Mouse (Mus musculus) frontal cortex, postnatal 36 days (tissue): Measurements from ENCODE around the gene Zfp764.
"Not testable (repeated sequence)": the region's sequence is repeated elsewhere in the genome, so short reads cannot be mapped to it uniquely, and the experiment has no call there.

Experiments
- DNase-seq, 2 experiments: peaks; one replicate each; pipeline ENCODE4 v3.0.0; 2022; ENCODE audit warnings: low spot score in 2 of 2

The Zfp764 gene

DNA sequence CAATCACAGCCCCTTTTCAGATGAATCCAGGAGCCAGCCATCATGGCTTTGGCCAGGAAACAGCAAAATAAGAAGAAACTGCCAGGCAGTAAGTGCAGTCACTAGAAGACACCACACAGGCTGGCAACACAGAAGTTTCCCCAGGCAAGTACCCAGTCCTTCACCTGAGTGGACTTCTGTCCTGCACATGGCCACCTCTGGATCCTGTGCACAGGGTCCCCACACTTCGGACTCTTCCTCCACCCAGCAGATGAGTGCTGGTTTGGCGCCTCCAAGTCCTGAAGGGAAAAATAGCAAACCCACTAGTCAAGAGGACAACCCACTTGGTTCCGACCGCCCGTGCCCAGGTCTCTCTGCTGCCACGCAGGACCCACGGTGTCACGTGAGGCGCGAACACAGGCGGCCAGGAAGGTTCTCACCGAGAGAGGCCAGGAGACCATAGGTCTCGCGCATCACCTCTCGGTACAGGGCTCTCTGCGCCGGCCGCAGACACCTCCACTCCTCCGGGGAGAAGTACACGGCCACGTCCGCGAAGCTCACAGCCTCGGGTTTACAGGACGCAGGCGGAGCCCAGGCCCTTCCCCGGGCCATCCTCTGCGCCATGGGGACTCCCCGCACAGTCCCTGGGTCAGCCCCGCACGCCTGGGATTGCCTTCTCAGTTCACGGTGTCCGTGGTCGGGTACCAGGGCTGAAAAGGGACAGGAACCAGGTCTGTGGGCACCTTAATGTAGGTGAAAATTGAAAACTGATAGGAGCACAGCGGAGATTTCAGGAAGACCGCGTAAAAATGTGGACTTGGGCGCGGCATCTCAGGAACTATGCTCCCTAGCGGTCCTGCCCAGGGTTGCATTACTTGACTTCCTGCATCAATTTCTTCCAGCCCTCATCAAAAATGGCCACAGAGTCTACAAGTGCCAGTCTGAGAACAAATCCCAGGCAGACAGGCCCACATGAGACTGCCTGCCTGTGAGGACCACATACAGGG, at the start of gene Zfp764:
Gene Zfp764, minus strand, starts transcription at position 821 of the 986 bp plus-strand sequence.
- DNase-seq: peak; percentile 70 to 89

DNA sequence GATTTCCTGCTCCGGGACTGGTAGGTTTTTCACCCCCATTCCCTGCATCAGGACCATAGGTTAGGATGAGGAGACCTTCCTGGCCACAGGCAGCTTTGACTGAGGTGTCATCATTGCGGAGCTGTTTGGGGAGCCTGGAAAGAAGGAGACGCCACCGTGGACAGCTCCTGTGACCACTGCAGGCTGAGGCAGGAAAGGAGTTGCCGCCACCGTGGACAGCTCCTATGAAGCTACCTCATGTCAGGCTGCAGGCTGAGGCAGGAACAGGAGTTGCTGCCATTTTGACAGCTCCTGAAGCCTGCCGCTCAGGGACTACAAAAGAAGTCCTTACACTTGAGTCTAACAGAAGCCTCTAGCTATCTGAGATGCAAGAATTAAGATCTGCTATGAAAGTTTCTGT, 48.3 kb upstream of the Zfp764 start:
- no peak for DNase-seq

DNA sequence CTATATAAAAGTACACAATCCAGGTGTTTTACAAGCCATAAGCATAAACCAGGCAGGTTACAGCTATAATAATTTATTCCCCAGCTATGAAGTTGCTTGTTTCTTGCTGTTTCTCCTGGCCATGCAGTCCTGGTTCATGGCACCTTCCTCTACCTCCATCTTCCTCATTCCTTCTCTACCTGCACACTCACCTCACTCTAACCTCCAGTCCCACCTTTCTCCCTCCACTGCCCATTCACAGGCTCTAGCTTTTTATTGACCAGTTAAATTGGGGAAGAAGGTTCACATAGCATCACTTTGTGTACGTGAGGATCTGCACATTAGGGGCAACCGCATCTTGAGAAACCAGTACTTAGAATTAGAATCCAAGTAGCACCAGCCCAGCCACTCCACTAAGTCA, 46.4 kb upstream of the Zfp764 start:
- DNase-seq: no peak

DNA sequence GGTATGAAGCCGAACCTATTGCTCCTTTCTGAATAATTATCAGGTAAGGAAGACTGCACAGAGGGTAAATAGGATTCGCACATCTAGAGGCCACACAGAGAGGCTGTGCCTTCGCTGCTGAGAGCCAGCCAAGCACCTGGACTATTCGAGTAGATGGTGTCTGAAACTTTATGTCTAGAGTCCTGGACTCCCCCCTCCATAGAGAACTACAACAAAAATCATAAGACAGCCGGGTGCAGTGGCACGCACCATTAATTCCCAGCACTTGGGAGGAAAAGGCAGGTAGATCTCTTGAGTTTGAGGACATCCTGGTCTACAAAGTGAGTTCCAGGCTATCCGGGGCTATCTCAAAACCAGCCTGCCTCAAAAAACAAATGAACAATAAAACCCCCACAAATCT, 43.3 kb upstream of the Zfp764 start:
- DNase-seq: no peak

DNA sequence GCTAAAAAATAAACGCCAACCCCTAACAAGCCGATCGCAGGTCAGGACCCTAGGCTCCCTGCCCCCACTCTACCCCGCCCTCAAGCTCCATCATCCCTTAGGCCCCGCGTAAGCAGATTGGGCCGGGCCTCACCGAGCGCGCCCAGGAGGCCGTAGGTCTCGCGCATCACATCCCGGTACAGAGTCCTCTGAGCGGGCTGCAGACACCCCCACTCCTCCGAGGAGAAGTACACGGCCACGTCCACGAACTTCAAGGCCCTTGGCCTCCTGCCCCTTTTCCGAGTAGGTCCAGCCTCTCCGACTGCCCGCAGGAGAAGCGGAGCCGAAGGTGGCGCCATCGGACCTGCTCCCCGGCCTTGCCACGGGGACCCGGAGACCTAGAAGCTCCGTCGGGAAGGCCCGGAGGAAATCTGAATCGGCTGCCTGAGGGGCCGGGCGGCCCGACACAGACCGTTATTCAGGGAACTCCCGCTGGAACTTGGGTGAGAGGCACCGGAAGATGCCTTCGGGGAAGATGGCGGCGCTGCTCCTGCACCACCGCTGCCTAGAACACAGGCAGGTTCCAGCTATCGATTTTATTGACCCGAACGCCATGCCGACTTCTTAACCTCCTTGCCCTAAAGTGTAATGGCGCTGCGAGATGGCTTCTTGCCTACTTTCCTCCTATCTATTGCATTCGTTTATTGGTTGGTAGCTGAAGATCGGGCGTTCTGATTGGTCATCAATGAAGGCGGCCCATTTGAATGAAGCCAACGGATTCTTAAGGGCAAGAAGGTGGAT, 42.1 kb upstream of the Zfp764 start, which contains the start of gene Zfp689:
Gene Zfp689, minus strand, starts transcription at position 638 of the 780 bp plus-strand sequence.
- DNase-seq: peak; percentile 95 to 98

DNA sequence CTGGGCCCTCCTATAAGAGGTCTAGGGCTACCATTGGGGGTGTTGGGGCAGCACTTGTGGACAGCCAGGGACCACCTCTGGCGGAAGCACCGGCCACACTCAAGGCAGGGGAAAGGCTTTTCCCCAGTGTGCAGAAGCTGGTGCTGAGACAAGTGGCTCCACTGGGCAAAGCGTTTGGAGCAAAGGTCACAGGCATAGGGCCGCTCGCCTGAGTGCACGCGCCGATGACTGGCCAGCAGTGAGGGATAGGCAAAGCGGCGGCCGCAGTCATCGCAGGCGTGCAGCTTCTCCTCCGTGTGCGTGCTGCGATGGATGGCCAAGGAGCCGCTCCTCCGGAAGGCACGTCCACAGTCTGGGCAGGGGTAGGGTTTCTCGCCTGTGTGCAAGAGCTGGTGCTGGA, 37.4 kb upstream of the Zfp764 start:
- no peak for DNase-seq

DNA sequence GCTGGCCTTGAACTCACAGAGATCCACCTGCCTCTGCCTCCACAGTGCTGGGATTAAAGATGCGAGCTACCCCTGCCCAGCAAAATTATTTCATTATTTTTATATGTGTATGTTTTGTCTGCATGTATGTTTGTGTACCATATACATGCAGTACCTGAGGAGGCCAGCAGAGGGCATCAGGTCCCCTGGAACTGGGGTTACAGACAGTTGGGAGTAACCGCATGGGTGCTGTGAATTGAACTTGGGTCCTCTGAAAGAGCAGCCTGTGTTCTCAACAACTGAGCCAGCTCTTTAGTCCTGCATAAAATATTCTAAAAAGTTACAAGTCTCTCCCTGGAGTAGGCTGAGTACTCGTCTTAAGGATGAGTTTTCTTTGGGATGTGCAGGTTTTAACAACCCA, 31.1 kb upstream of the Zfp764 start:
- DNase-seq: no peak

DNA sequence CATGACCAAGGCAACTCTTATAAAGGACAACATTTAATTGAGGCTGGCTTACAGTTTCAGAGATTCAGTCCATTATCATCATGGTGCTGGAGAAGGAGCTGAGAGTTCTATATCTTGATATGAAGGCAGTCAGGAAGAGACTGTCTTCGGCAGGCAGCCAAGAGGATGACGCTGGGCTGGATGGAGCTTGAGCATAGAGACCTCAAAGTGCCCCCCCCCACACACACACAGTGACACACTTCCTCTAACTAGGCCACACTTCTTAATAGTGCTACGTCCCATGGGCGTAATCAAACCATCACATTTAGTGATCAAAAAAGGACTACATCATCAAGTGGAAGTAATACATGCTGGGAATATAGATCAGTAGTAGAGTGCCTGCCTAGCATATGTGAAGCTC, 28.6 kb upstream of the Zfp764 start:
- DNase-seq: no peak

DNA sequence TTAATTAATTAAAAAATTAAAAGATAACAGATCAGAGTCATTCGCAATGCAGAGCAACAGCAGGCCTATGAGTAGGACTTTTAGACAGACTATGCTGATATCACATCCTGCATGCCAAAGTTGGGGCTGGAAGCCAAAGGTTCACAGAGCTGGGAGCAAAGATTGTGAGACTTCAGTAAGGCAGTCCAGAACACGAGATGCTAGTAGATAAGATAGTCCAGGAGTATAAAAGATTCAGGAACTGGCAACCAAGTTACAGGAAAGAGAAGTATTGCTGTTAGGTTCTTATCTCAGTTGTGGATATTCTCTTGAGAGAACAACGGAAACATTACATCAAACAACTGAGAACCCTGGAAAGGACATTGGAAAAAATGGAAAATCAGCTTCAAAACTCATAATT, 19.7 kb upstream of the Zfp764 start:
- no peak for DNase-seq

DNA sequence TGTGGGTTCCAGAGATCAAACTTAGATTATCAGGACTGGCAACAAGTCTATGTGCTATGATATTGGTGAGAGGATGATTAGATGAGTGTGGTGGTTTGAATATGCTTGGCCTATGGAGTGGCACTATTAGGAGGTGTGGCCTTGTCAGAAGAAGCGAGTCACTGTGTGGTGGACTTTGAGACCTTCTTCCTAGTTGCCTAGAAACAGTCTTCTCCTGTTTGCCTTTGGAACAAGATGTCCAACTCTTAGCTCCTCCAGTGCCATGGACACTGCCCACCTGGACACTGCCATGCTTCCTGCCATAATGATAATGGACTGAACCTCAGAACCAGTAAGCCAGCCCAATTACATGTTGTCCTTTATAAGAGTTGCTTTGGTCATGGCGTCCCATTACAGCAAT, 19.3 kb upstream of the Zfp764 start:
- DNase-seq: no peak

DNA sequence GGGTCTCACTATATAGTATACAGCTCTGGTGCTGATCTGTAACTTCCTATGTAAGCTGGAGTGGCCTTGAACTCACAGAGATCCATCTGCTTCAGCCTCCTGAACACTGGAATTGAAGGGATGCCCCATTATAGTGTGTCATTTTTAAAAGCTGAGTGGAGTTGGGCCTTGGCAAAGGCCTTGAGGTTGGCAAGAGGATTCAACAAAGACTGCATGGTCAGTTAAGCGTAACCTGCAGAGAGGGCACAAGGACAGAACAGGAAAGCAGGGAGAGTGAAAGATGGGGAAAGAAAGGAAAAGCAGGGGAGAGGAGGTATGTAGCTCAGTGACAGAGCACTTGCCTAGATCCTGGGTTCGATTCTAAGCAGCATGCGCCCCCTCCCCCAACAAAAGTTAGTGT, 18.7 kb upstream of the Zfp764 start:
- no peak for DNase-seq

DNA sequence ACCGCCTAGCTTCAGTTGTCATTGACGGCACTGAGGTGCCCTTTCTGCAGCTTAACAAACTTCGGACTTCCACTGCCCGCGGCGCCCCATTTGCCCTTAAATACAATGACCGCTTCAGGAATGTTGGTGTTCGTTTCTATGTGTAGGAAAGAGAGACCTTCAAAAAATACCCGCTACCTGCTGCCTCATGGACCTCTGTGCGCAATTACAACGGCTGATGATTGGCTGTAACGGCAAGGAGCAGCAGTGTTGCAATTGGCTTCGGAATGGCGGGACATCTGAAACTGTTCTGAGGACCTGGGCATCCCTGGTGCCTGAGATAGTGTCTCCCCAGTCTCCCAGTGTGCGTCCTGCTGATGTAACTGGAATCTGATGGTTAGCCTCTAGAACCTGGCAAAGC, 15.6 kb upstream of the Zfp764 start:
- DNase-seq: peak; percentile 42 to 43

DNA sequence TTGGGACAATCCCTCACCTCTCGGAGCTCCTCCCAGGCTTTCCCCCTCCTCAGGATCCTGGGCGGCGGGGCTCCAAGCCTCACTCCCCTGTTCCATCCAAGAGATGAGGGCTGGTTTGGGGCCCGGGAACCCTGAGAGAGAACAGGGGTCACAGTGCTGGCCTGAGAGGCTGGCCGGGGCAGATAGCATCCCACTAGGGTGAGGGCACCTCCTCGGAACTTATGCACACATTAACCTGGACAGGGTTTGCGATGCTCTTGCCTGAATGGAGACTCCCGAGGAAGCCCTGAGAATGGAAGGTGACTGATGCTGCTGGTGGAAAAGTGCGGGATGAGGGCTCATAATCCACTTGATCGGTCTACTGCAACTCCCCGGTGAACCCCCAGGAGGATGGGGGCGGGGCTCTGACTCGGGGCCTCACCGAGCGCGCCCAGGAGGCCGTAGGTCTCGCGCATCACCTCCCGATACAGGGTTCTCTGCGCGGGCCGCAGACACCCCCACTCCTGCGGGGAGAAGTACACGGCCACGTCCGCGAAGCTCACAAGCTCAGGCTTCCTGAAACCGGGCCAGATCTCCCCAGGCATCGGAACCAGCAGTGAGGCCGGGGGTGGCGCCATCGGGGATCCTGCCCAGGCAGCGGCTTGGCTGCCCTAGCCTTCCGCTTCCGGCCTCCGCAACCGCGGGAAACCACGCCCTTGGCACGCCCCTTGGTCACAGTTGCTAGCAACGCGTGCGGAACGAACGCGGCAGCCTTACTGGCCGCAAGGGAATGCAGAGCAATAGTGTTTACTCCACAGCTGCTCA, 15.0 kb upstream of the Zfp764 start, which contains the start of gene Zfp688:
Gene Zfp688, minus strand, starts transcription at position 681 of the 804 bp plus-strand sequence.
- peak; percentile 91 to 92 for DNase-seq

DNA sequence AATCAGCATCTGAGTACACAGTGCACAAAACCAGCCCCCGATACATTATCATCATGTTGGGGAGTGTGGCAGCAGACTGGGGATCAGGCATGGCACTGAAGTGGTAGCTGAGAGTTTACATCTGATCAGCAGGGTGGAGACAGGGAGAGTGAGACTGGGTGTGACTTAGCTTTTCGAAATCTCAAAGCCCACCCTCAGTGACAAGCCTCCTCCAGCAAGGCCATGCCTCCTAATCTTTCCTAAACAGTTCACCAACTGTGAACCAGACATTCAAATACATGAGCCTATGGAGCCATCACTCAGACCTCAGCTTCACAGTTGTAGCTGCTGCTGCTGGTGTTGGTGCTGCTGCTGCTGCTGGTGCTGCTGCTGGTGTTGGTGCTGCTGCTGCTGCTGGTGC, 4.8 kb upstream of the Zfp764 start:
- no peak for DNase-seq

DNA sequence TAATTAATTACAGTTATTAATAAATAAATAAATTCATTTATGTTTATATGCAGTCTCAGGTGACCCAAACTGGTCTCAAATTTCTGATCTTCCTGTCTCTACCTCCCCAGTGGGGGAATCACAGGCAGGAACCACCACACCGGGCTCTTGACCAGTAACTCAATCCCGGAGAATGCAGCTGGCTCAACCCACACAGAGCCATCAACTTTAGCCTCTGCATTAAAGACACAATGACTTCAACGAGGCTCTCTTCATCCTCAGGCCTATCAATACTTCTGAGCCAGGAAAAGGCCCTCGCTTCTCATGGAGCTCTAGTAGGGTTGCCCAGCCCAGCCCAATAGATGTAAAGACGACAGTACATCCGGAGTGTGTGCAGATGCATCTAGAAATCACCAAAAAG, 2.5 kb downstream of the Zfp764 start:
- DNase-seq: not testable (repeated sequence)

DNA sequence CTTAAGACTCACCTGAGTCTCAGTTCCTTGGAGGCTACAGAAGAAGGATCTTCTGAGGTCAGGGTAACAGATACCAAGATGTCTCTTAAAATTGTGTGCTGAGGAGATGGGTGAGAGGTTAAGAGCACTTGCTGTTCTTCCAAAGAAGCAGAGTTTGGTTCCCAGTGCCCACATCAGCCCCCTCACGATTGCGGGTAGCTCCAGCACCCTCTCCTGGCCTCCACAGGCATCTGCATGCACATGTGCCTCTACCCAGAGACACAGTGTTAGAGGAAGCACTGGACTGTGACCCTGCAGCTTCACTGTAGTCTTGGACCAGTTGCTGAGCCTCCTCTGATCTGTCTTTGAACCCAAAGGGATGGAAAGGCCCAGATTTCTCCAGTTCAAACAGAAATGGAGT, 3.6 kb downstream of the Zfp764 start:
- no peak for DNase-seq

DNA sequence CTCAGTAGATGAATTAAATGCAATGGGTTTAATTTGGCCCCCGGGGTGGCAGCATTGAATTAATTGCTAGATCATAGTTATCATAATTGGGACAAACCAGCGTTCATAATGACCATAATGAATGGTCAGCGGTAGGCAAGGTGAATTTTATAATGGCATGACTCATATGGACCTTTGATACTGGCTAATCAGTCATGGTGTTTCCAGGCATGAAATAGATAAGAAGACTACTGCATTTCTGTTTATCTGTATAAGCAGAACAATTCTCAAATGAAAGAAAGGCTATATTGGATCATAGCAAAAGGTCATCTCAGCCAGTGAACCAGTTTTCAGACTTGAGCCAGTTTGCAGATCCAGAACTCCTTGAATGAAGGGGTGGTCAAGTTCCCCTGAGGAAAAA, 6.3 kb downstream of the Zfp764 start:
- DNase-seq: no peak

DNA sequence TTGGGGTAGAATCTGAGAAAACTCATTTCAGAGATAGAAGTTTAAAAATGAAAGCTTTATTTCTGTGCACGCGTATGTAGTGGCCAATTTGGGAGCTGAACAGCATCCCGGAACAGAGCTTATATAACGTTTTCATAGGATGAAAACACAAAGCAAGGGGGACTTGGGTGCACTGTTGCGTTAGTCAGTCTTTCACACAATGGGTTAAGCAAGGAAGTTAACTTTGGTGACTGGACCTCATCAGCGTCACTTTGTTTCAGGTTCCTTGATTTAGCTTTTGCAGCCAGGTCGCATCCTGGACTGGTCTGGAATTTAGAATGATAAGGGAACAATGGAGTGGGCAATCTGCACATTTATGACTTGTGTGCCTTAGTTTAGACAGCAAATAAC, 12.7 kb downstream of the Zfp764 start:
- DNase-seq: no peak

DNA sequence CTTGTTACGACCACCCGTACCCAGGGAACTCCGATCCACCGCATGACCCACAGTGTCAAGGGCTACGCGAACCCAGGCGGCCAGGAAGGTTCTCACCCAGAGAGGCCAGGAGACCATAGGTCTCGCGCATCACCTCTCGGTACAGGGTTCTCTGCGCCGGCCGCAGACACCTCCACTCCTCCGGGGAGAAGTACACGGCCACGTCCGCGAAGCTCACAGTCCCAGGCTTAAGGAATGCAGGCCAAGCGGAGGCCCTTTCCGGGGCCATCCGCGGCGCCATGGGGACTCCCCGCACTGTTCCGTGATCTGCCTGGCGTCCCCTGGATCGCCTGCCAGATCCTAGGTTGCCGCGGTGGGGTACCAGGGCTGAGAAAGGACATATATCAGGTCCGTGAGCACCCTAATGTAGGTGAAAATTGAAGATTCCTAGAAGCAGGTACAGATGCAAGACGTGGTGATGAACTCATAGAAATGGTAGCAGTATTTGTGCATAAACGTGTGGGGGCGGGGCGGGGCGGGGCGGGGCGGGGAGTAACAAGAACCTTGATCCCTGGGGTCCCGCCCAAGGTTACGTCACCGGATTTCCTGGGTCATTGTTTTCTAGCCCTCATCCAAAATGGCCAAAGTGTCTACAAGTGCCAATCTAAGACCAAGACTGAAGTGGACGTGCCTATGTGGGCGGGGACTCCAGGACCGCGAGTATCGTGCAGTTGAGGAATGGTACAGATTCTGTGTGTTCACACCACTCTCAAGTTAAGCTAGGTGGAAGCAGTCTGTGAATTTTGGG, 13.3 kb downstream of the Zfp764 start, which contains the start of gene E430018J23Rik:
Gene E430018J23Rik, minus strand, starts transcription at position 473 of the 787 bp plus-strand sequence.
- DNase-seq: peak; percentile 95 to 99

DNA sequence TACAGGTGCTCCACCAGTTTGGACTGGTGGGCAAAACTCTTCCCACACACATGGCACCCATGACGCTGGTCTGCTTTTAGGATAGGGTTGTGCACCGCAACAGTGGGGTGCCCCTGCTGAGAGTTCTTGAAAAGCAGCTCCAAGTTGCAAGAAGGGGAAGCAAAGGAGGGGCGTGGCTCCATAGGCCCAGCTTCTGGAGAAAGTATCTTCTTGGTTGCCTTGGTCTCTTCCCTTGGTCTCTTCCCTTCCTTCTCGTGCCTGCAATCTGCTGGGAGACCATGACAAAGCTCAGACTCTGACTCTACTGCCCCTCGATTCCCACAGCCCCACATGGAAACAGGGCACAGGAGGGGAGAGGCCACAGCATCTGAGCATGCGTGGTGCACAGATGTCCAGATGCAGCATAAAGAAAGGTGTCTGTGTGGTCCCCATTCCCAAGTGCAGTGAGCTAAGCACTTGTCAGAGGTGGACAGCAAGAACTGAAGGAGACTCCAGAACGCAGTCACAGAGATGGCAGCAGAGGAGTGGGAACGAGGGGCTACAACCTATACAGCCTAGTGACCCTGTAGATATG, 14.3 kb downstream of the Zfp764 start:
- no peak for DNase-seq
